Mouse (Mus musculus) embryonic facial prominence, embryonic 12.5 days (tissue): ENCODE measurements around the gene Prkcz. TPM values are rescaled to one million over a fixed set of nuclear protein-coding genes. Genes with fewer than 3 reads are reported as not detected.

Experiments used
- ATAC-seq: fragments of 200-750 bp; cut with Nextera tagmentation; 2 replicates; pipeline ENCODE4 v1.8.0; 2017; ENCODE audit not compliant: insufficient number of reproducible peaks, insufficient read depth, low FRiP score, low TSS enrichment
- H3K27ac ChIP-seq: fragments of 300-500 bp; sonication (generic); 2 replicates; pipeline ENCODE4 v1.5.1; 2016; ENCODE audit warnings: mild to moderate bottlenecking
- H3K27me3 ChIP-seq: fragments of 300-500 bp; sonication (generic); 2 replicates; pipeline ENCODE4 v1.6.1; 2016; ENCODE audit warnings: mild to moderate bottlenecking, moderate library complexity
- H3K36me3 ChIP-seq: fragments of 300-500 bp; sonication (generic); 2 replicates; pipeline ENCODE4 v1.6.1; 2016; ENCODE audit warnings: mild to moderate bottlenecking
- H3K4me1 ChIP-seq: fragments of 300-500 bp; sonication (generic); 2 replicates; pipeline ENCODE4 v1.6.1; 2016
- H3K4me2 ChIP-seq: fragments of 300-500 bp; sonication (generic); replicated peaks from 2 replicates; pipeline ENCODE4 v1.6.1; 2016; ENCODE audit warnings: mild to moderate bottlenecking, moderate library complexity
- H3K4me3 ChIP-seq: fragments of 300-500 bp; sonication (generic); 2 replicates; pipeline ENCODE4 v1.5.1; 2016; ENCODE audit warnings: mild to moderate bottlenecking
- H3K9ac ChIP-seq: fragments of 300-500 bp; sonication (generic); 2 replicates; pipeline ENCODE4 v1.6.1; 2016; ENCODE audit warnings: mild to moderate bottlenecking, moderate library complexity
- H3K9me3 ChIP-seq: fragments of 300-500 bp; sonication (generic); 2 replicates; pipeline ENCODE4 v1.6.1; 2016; ENCODE audit warnings: mild to moderate bottlenecking, moderate library complexity
- WGBS: fragments of 180-500 bp; shearing (Covaris S2); methylation state at CpG from one replicate; pipeline ENCODE4 v1.1.7; 2016; 5-methylcytosine and 5-hydroxymethylcytosine counted together
- polyA plus RNA-seq: library from polyadenylated mRNA; unstranded; fragments of >200 nt; fragmentation: Nextera tagmentation; extraction: Ambion mirVana; gene quantifications from 2 replicates; pipeline ENCODE4 v1.2.1, GENCODE M21; 2016

Gene Prkcz
- polyA plus RNA-seq, 1 experiment from 2014 or later = 12.2 TPM

- Histone ChIP-seq H3K4me2 (no peak overlapping the region), H3K9me3 (no peaks in the 10 kb centered on the region), H3K4me1 (peaks cover 67% of the 10 kb centered on the region), H3K4me3 (no peak overlapping the region), H3K27ac (peak overlapping the region; percentile 77), H3K36me3 (no peaks in the 10 kb centered on the region), H3K9ac (no peak overlapping the region), H3K27me3 (no peaks in the 10 kb centered on the region)
- ATAC-seq = no peak
- 84% methylated on average over 8 of the region's 8 CpGs for WGBS
Observed at GRCm38 (mm10) chr4:155279054-155279453, 82.1 kb downstream of the Prkcz start.

- Histone ChIP-seq H3K27me3 (no peaks in the 10 kb centered on the region), H3K4me2 (no peak overlapping the region), H3K36me3 (no peaks in the 10 kb centered on the region), H3K27ac (peak overlapping the region; percentile 77), H3K9ac (no peak overlapping the region), H3K4me1 (peaks cover 58% of the 10 kb centered on the region), H3K9me3 (no peaks in the 10 kb centered on the region), H3K4me3 (no peak overlapping the region)
- WGBS = 26% methylated on average over 6 of the region's 6 CpGs
- no peak for ATAC-seq
Observed at GRCm38 (mm10) chr4:155277963-155278362, 83.2 kb downstream of the Prkcz start.

GRCm38 (mm10) chr4:155274851-155275250 lies 86.3 kb downstream of the Prkcz start:
- H3K9me3 ChIP-seq = no peaks in the 10 kb centered on the region
- ATAC-seq = no peak
- H3K4me2 ChIP-seq = no peak overlapping the region
- 58% methylated on average over 3 of the region's 3 CpGs for WGBS
- peak overlapping the region; percentile 41; the same call in 1 of the 2 replicates for H3K27ac ChIP-seq
- H3K36me3 ChIP-seq = no peaks in the 10 kb centered on the region
- H3K4me1 ChIP-seq = peaks cover 28% of the 10 kb centered on the region
- no peak overlapping the region for H3K4me3 ChIP-seq
- no peak overlapping the region for H3K9ac ChIP-seq
- no peaks in the 10 kb centered on the region for H3K27me3 ChIP-seq

- 42% methylated on average over 5 of the region's 5 CpGs for WGBS
Observed at GRCm38 (mm10) chr4:155274451-155274850, 86.7 kb downstream of the Prkcz start.

GRCm38 (mm10) chr4:155268382-155268781 lies 92.8 kb downstream of the Prkcz start:
- ATAC-seq = no peak
- no peak overlapping the region for H3K9ac ChIP-seq
- no peaks in the 10 kb centered on the region for H3K9me3 ChIP-seq
- H3K4me2 ChIP-seq = no peak overlapping the region
- WGBS = 29% methylated on average over 5 of the region's 5 CpGs
- no peaks in the 10 kb centered on the region for H3K27me3 ChIP-seq
- H3K36me3 ChIP-seq = no peaks in the 10 kb centered on the region
- peaks cover 34% of the 10 kb centered on the region; the same call in 1 of the 2 replicates for H3K4me1 ChIP-seq
- H3K27ac ChIP-seq = no peak overlapping the region
- no peak overlapping the region for H3K4me3 ChIP-seq

More at GRCm38 (mm10) chr4:155274451-155274850, 86.7 kb downstream of the Prkcz start:
- ATAC-seq = no peak
- Histone ChIP-seq H3K4me3 (no peak overlapping the region), H3K4me2 (no peak overlapping the region), H3K9ac (no peak overlapping the region), H3K4me1 (peaks cover 26% of the 10 kb centered on the region), H3K27ac (peak overlapping the region; percentile 41; the same call in 1 of the 2 replicates), H3K27me3 (no peaks in the 10 kb centered on the region), H3K36me3 (no peaks in the 10 kb centered on the region), H3K9me3 (no peaks in the 10 kb centered on the region)

GRCm38 (mm10) chr4:155267639-155268175 lies 93.5 kb downstream of the Prkcz start:
- 55% methylated on average over 12 of the region's 12 CpGs for WGBS
- ATAC-seq = no peak; the same call in 1 of the 2 replicates
- H3K4me2 ChIP-seq = no peak overlapping the region
- H3K9ac ChIP-seq = no peak overlapping the region
- H3K4me3 ChIP-seq = no peak overlapping the region
- H3K4me1 ChIP-seq = peaks cover 34% of the 10 kb centered on the region; the same call in 1 of the 2 replicates
- 0 out of 2 replicates have a peak overlapping the region, but pooled peaks have one; percentile 31 for H3K27ac ChIP-seq
- no peaks in the 10 kb centered on the region for H3K36me3 ChIP-seq
- H3K27me3 ChIP-seq = no peaks in the 10 kb centered on the region
- no peaks in the 10 kb centered on the region for H3K9me3 ChIP-seq

- ATAC-seq = 0 out of 2 replicates have a peak, but pooled peaks have one; percentile 54
- Histone ChIP-seq H3K4me1 (peaks cover 34% of the 10 kb centered on the region; the same call in 1 of the 2 replicates), H3K36me3 (no peaks in the 10 kb centered on the region), H3K4me2 (no peak overlapping the region), H3K9me3 (no peaks in the 10 kb centered on the region), H3K27me3 (no peaks in the 10 kb centered on the region), H3K9ac (no peak overlapping the region), H3K27ac (0 out of 2 replicates have a peak overlapping the region, but pooled peaks have one; percentile 31), H3K4me3 (no peak overlapping the region)
- WGBS = 58% methylated on average over 7 of the region's 7 CpGs
Observed at GRCm38 (mm10) chr4:155267047-155267543, 94.1 kb downstream of the Prkcz start.

- no peaks in the 10 kb centered on the region for H3K27me3 ChIP-seq
- no peak for ATAC-seq
- peaks cover 34% of the 10 kb centered on the region; the same call in 1 of the 2 replicates for H3K4me1 ChIP-seq
- no peak overlapping the region for H3K9ac ChIP-seq
- no peak overlapping the region for H3K4me3 ChIP-seq
- H3K36me3 ChIP-seq = peaks cover 6% of the 10 kb centered on the region; the same call in 1 of the 2 replicates
- WGBS = 86% methylated on average over 3 of the region's 3 CpGs
- 0 out of 2 replicates have a peak, but pooled peaks cover 4% of the 10 kb centered on the region for H3K9me3 ChIP-seq
- no peak overlapping the region for H3K4me2 ChIP-seq
- H3K27ac ChIP-seq = no peak overlapping the region
Observed at GRCm38 (mm10) chr4:155264521-155265321, 96.4 kb downstream of the Prkcz start.

- WGBS = 88% methylated on average over 6 of the region's 6 CpGs
- H3K27me3 ChIP-seq = no peaks in the 10 kb centered on the region
- peaks cover 17% of the 10 kb centered on the region for H3K36me3 ChIP-seq
- no peaks in the 10 kb centered on the region for H3K9me3 ChIP-seq
- H3K4me3 ChIP-seq = no peak overlapping the region
- no peak for ATAC-seq
- peak overlapping the region; percentile 81; the same call in 1 of the 2 replicates for H3K4me2 ChIP-seq
- peaks cover 23% of the 10 kb centered on the region for H3K4me1 ChIP-seq
- H3K9ac ChIP-seq = no peak overlapping the region
- H3K27ac ChIP-seq = no peak overlapping the region
Observed at GRCm38 (mm10) chr4:155252253-155252652, 108.9 kb downstream of the Prkcz start.

GRCm38 (mm10) chr4:155251147-155251546 lies 110.0 kb downstream of the Prkcz start:
- Histone ChIP-seq H3K27me3 (no peaks in the 10 kb centered on the region), H3K9ac (peak overlapping the region; percentile 70; the same call in 1 of the 2 replicates), H3K4me1 (peaks cover 24% of the 10 kb centered on the region), H3K4me3 (peak overlapping the region; percentile 52; the same call in 1 of the 2 replicates), H3K9me3 (no peaks in the 10 kb centered on the region), H3K27ac (peak overlapping the region; percentile 96; the same call in 1 of the 2 replicates), H3K36me3 (peaks cover 9% of the 10 kb centered on the region; the same call in 1 of the 2 replicates), H3K4me2 (peak overlapping the region; percentile 81)
- ATAC-seq = no peak
- WGBS = 74% methylated on average over 3 of the region's 3 CpGs

GRCm38 (mm10) chr4:155250361-155251117 lies 110.6 kb downstream of the Prkcz start:
- 13% methylated on average over 23 of the region's 23 CpGs for WGBS
- no peaks in the 10 kb centered on the region for H3K9me3 ChIP-seq
- peaks cover 3% of the 10 kb centered on the region; the same call in 1 of the 2 replicates for H3K36me3 ChIP-seq
- peak overlapping the region; percentile 70 for H3K9ac ChIP-seq
- ATAC-seq = no peak
- H3K4me3 ChIP-seq = peak overlapping the region; percentile 52
- H3K4me1 ChIP-seq = peaks cover 29% of the 10 kb centered on the region
- peak overlapping the region; percentile 81 for H3K4me2 ChIP-seq
- H3K27ac ChIP-seq = peak overlapping the region; percentile 96
- H3K27me3 ChIP-seq = no peaks in the 10 kb centered on the region
